Mouse (Mus musculus): Measurements from ENCODE around the gene Alox15. TPM values are rescaled to one million over a fixed set of nuclear protein-coding genes. Genes with fewer than 3 reads are reported as not detected.

Alox15 gene
- 0.05 TPM in 1 of 2 replicates, not detected in the other for polyA plus RNA-seq (2012; rRNA removed)

DNA sequence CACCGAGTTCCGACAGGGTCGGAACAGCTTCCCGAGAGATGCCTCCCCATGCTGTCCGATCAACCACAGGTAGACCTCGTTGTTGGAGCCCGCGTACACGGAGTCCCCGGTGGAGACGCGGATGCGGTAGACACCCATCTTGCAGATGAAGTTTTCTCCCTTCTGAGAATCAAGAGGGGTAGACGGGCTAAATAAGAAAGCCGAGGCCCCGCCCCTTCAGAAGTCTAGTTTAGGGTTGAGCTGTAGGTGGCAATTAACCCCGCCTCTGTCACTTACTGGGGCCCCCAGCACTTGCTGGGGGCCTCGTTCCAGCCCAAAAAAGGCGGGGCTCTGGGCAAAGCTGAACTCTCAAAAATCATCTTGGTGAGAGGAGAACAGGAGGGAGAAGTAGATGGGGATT lies at the start of gene Alox15:
Alox15 (minus strand) TSS at position 164 of the 400 bp plus-strand sequence.
- H3K4me1 ChIP-seq (ENCODE audit: control insufficient read depth, insufficient read depth, low read length) = no peaks in the 10 kb centered on the region
- no peak within 1 kb of the TSS for H3K27ac ChIP-seq (ENCODE audit: insufficient read depth, low read length)
- DNase-seq = no peak
- H3K4me3 ChIP-seq (replicated peaks; ENCODE audit: insufficient read depth, low read depth, low read length) = no peak within 1 kb of the TSS
- no peak for TF ChIP-seq CTCF (IDR thresholded peaks at IDR 0.05; ENCODE audit: borderline replicate concordance, insufficient read depth, low read depth, low read length)
- no peak for TF ChIP-seq POLR2A (IDR thresholded peaks at IDR 0.05; ENCODE audit: borderline replicate concordance, insufficient read depth, low read length)
- WGBS = 1% methylated on average over 19 of the region's 19 CpGs
- H3K27me3 ChIP-seq (ENCODE audit: control insufficient read depth, insufficient read depth, low read length) = peaks cover 3% of the 10 kb centered on the region; the same call in 1 of the 2 replicates

DNA sequence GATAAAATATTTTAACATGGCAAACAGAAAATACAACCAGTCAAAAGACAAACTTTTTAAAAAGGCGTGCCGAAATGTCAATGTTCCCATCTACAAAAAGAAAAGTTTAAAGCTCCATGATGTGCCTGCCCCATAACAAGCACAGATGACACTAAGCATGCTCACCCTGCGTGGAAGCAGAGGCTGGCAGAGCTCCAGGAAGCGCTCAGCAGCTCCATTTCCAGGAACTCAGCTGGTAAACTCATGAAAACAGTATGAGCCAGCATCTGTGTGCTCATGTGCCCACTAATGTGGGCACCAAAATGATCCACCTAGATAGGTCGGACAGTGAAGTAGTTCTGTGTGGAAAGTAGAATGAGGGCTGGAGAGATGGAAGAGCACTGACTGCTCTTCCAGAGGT lies 37.6 kb upstream of the Alox15 start:
- WGBS = 60% methylated on average over 5 of the region's 5 CpGs
- TF ChIP-seq POLR2A (IDR thresholded peaks at IDR 0.05; ENCODE audit: borderline replicate concordance, insufficient read depth, low read length) = no peak
- no peak for TF ChIP-seq CTCF (IDR thresholded peaks at IDR 0.05; ENCODE audit: borderline replicate concordance, insufficient read depth, low read depth, low read length)
- DNase-seq = no peak
- no peaks in the 10 kb centered on the region for H3K27me3 ChIP-seq (ENCODE audit: control insufficient read depth, insufficient read depth, low read length)
- H3K27ac ChIP-seq (ENCODE audit: insufficient read depth, low read length) = no peak overlapping the region
- H3K4me3 ChIP-seq (replicated peaks; ENCODE audit: insufficient read depth, low read depth, low read length) = no peak overlapping the region
- H3K4me1 ChIP-seq (ENCODE audit: control insufficient read depth, insufficient read depth, low read length) = peaks cover 3% of the 10 kb centered on the region; the same call in 1 of the 2 replicates

DNA sequence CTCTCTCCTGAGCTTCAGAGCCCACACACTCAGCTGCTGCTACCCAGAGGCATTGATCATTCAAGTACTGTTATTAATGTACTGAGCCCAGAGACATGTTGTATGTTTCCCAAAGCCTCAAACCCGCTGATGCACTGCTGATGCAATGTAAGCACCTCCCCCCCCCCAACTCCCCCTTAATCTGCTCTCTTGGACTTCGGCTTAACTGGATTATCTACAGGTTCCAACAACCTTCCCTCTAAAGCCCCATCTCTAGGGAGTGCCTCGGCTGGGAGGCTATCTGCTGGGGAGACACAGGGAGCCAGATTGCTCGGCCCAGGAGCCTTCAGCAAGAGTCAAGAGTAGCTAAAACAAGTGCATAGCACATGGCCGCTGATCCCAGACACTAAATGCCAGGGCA lies 35.6 kb upstream of the Alox15 start:
- TF ChIP-seq POLR2A (IDR thresholded peaks at IDR 0.05; ENCODE audit: borderline replicate concordance, insufficient read depth, low read length) (no peak), CTCF (IDR thresholded peaks at IDR 0.05; ENCODE audit: borderline replicate concordance, insufficient read depth, low read depth, low read length) (no peak)
- H3K4me3 ChIP-seq (replicated peaks; ENCODE audit: insufficient read depth, low read depth, low read length) = no peak overlapping the region
- no peaks in the 10 kb centered on the region for H3K27me3 ChIP-seq (ENCODE audit: control insufficient read depth, insufficient read depth, low read length)
- H3K27ac ChIP-seq (ENCODE audit: insufficient read depth, low read length) = no peak overlapping the region
- WGBS = 79% methylated on average over 5 of the region's 5 CpGs
- no peak for DNase-seq
- peaks cover 3% of the 10 kb centered on the region; the same call in 1 of the 2 replicates for H3K4me1 ChIP-seq (ENCODE audit: control insufficient read depth, insufficient read depth, low read length)

DNA sequence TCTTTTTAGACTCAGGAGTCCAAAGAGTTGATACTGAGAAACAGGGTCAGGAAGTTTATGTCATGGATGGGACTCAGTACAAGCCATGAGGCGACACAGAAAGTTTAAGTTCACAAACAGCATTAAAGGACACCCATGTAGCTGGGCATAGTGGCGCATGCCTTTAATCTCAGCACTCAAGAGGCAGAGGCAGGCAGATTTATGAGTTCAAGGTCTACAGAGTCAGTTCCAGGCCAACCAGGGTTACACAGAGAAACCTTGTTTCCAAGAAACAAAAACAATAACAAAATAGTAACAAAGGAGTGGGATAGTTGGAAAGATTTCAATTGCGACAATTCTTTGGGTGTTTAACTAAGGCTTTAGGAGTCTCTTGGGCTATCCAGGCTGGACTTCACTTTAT lies 32.3 kb upstream of the Alox15 start:
- 92% methylated on average over 3 of the region's 3 CpGs for WGBS

DNA sequence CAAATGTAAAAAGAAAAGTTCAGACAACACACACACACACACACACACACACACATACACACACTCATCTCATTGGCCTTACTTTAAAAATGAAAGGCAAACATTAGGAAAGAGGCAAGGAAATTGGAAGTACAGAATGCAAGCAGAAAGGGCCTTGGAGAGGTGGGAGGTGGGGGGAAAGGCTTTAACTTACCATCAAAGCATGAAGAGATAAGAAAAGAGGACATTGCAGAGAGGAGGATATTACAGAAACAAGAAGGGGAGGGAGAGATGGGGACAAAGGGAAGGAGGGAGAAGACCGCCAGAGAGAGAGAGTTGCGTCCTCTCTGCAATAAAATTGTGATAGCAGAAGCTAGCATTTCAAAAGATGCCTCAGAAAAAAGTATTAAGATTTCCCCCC lies 29.5 kb upstream of the Alox15 start:
- Histone ChIP-seq H3K27ac (ENCODE audit: insufficient read depth, low read length) (no peak overlapping the region), H3K4me3 (replicated peaks; ENCODE audit: insufficient read depth, low read depth, low read length) (no peak overlapping the region), H3K4me1 (ENCODE audit: control insufficient read depth, insufficient read depth, low read length) (no peaks in the 10 kb centered on the region), H3K27me3 (ENCODE audit: control insufficient read depth, insufficient read depth, low read length) (no peaks in the 10 kb centered on the region)
- WGBS = 78% methylated on average over 2 of the region's 2 CpGs
- TF ChIP-seq CTCF (IDR thresholded peaks at IDR 0.05; ENCODE audit: borderline replicate concordance, insufficient read depth, low read depth, low read length) (no peak), POLR2A (IDR thresholded peaks at IDR 0.05; ENCODE audit: borderline replicate concordance, insufficient read depth, low read length) (no peak)
- no peak for DNase-seq

More for the DNA sequence above, 32.3 kb upstream of the Alox15 start:
- no peak for TF ChIP-seq CTCF (IDR thresholded peaks at IDR 0.05; ENCODE audit: borderline replicate concordance, insufficient read depth, low read depth, low read length)
- TF ChIP-seq POLR2A (IDR thresholded peaks at IDR 0.05; ENCODE audit: borderline replicate concordance, insufficient read depth, low read length) = no peak
- no peak overlapping the region for H3K27ac ChIP-seq (ENCODE audit: insufficient read depth, low read length)
- no peak overlapping the region for H3K4me3 ChIP-seq (replicated peaks; ENCODE audit: insufficient read depth, low read depth, low read length)
- no peaks in the 10 kb centered on the region for H3K27me3 ChIP-seq (ENCODE audit: control insufficient read depth, insufficient read depth, low read length)
- H3K4me1 ChIP-seq (ENCODE audit: control insufficient read depth, insufficient read depth, low read length) = peaks cover 3% of the 10 kb centered on the region; the same call in 1 of the 2 replicates
- no peak for DNase-seq

DNA sequence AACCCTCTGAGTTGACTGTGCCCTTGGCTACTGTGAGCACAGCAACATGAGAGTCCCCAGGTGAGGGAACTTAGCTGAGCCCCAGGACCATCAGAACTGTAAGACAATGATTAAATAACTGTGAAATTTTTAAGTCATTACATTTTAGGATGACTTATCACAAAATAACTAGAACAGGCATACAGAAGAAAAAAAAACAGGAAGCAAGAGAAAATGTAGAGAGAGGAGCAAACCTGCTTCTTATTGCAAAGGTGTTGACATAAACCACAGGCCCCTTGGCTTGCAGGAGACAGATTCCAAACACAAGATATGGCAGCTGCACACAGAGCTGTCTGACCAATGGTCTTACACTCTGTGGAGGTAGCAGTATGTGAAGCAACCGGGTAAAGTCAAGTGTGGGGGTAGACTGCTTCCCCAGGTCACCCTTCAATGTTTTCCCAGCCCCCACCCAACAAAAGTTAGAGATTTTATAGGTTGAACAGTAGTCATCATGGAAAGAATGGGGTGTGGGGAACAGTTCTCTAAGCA lies 28.7 kb upstream of the Alox15 start:
- Histone ChIP-seq H3K4me3 (replicated peaks; ENCODE audit: insufficient read depth, low read depth, low read length) (no peak overlapping the region), H3K27me3 (ENCODE audit: control insufficient read depth, insufficient read depth, low read length) (no peaks in the 10 kb centered on the region), H3K4me1 (ENCODE audit: control insufficient read depth, insufficient read depth, low read length) (no peaks in the 10 kb centered on the region), H3K27ac (ENCODE audit: insufficient read depth, low read length) (no peak overlapping the region)
- WGBS = 77% methylated on average over 1 of the region's 1 CpGs
- TF ChIP-seq CTCF (IDR thresholded peaks at IDR 0.05; ENCODE audit: borderline replicate concordance, insufficient read depth, low read depth, low read length) = no peak
- TF ChIP-seq POLR2A (IDR thresholded peaks at IDR 0.05; ENCODE audit: borderline replicate concordance, insufficient read depth, low read length) = no peak
- no peak for DNase-seq

DNA sequence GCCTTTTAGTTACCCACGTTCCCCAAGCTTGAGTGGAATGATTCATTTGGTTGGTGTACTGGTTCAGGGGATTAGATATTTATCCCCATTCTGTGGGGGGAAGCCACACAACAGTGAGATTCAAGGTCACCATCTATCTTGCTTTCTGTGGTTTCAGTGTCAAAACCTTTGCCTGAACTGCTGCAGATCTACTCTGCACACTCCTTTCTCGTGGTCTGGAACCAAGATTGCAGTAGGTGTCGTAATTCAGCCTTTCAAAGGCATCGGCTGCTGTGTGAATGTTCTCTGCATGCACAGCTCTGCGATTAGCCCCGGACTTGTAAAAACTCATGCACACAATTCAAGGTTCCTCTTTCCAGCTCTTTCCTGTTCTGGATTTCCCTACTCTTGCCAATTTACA lies 24.2 kb upstream of the Alox15 start:
- Histone ChIP-seq H3K27me3 (ENCODE audit: control insufficient read depth, insufficient read depth, low read length) (no peaks in the 10 kb centered on the region), H3K4me1 (ENCODE audit: control insufficient read depth, insufficient read depth, low read length) (no peaks in the 10 kb centered on the region), H3K4me3 (replicated peaks; ENCODE audit: insufficient read depth, low read depth, low read length) (no peak overlapping the region), H3K27ac (ENCODE audit: insufficient read depth, low read length) (no peak overlapping the region)
- WGBS = 81% methylated on average over 6 of the region's 6 CpGs
- TF ChIP-seq CTCF (IDR thresholded peaks at IDR 0.05; ENCODE audit: borderline replicate concordance, insufficient read depth, low read depth, low read length) (no peak), POLR2A (IDR thresholded peaks at IDR 0.05; ENCODE audit: borderline replicate concordance, insufficient read depth, low read length) (no peak)
- DNase-seq = no peak

DNA sequence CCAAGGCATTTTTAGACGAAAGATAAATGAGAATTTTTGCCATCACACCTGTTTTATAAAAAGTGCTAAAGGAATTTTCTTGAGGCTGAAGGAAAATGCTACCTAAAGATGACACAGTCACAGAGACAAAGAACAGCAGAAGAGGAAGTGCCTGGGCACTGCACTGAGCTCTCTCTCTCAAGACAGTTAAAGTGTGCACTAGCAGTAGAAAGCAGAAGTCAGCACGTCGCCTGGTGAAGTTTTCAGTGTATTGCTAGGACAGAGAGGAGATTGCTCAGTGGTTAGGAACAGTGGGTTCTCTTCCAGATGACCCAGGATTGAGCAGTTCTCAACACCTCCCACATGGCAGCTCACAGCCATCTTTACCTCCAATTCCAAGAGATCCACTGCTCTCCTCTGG lies 22.5 kb upstream of the Alox15 start:
- no peak for DNase-seq
- 73% methylated on average over 3 of the region's 3 CpGs for whole genome bisulfite sequencing
- Histone ChIP-seq H3K4me3 (replicated peaks; ENCODE audit: insufficient read depth, low read depth, low read length) (no peak overlapping the region), H3K27ac (ENCODE audit: insufficient read depth, low read length) (no peak overlapping the region), H3K27me3 (ENCODE audit: control insufficient read depth, insufficient read depth, low read length) (no peaks in the 10 kb centered on the region; the same call in 1 of the 2 replicates), H3K4me1 (ENCODE audit: control insufficient read depth, insufficient read depth, low read length) (no peaks in the 10 kb centered on the region)
- TF ChIP-seq POLR2A (IDR thresholded peaks at IDR 0.05; ENCODE audit: borderline replicate concordance, insufficient read depth, low read length) (no peak), CTCF (IDR thresholded peaks at IDR 0.05; ENCODE audit: borderline replicate concordance, insufficient read depth, low read depth, low read length) (no peak)

Measured in cerebellum, adult 2 months (tissue).